Mouse (Mus musculus): ENCODE data around the gene Slc25a36. TPM values are rescaled to one million over a fixed set of nuclear protein-coding genes. Genes with fewer than 3 reads are reported as not detected.

Slc25a36 gene
- total RNA-seq, 2 experiments from 2014 or later = 49.8 to 57.5 TPM

- ATAC-seq (replicated peaks; ENCODE audit: poor library complexity, severe bottlenecking) = 0 out of 2 replicates have a peak, but pooled peaks have one; percentile 12
Measured at GRCm38 (mm10) chr9:97056541-97057338, 54.2 kb downstream of the Slc25a36 start.

DNA sequence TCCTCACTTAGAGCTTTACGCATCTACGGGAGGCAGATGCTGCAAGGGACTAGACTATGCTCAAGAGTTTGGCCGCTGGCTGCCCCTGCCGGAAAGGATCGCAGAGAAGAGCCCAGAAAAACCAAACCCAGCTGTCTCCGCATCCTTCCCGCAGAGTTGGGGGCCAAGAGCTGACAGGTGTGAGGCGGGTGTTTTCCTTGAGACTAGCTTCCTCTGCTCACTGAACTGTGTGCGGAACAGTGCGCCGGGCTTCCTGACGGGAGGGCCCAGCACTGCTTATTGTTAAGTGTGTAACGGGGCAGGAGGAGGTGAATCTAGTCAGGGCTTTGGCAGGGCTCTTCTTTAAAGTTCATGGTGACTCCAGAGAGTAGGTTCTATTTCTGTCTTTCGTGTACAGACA lies 55.1 kb downstream of the Slc25a36 start:
- ATAC-seq (replicated peaks; ENCODE audit: poor library complexity, severe bottlenecking) = no peak

DNA sequence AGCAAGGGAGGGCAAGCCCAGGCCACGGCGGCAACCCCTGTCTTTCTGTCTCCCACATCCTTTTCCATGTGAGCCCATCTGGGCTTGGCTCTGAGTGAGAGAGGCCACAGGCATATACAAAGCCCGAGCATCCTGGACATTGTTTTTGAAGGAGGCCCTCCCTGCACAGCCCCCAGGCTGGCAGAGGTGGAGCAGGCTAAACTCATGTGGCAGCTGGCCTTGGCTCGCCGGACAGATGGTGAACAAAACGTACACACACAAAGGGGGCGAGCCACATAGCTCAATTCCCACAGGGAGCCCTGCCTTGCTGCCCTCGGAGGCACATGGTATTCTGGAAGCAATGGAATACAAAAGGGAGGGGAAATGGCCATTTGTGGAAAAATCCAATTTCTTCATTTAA lies 59.8 kb downstream of the Slc25a36 start:
- ATAC-seq (replicated peaks; ENCODE audit: poor library complexity, severe bottlenecking) = no peak

- no peak for ATAC-seq (replicated peaks; ENCODE audit: poor library complexity, severe bottlenecking)
Measured at GRCm38 (mm10) chr9:97046240-97046639, 64.7 kb downstream of the Slc25a36 start.

DNA sequence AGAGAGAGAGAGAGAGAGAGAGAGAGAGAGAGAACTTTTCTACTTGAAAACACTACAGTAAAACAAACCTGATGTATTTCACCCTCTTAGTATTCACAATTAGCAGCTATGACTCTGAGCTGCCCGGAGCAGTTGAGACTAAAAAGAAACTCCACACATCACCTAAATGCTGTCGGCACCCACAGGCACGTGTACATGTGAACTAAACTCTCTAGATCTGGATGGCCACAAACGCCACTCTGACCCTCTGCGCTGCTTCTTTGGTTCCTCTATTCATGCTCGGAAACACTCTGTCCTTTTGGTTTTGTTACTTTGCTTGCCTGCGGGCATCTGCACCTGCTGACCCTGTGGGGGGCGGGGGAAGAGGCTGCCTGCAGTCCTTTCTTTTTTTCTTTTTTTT lies 69.3 kb downstream of the Slc25a36 start:
- ATAC-seq (replicated peaks; ENCODE audit: poor library complexity, severe bottlenecking) = peak; percentile 50

DNA sequence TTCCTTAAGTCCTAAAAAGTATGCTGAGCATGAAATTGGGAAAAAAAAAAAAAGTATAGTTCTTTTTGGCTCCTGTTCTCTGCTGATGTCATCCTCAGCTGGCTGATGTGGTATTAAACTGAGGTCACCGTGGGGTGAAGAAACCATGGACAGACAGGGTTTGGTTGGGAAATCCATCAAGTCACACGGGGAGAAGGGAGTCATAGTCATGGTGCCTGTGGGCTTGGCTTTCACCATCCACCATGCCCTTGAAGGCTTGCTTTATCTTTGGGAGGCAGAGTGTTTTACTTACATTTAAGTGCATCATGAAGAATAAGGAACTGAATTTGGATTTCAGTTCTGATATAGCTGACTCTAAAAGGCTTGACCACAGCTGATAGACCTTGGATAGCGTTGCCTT lies 72.9 kb downstream of the Slc25a36 start:
- ATAC-seq (replicated peaks; ENCODE audit: poor library complexity, severe bottlenecking) = peak; percentile 78

GRCm38 (mm10) chr9:97036656-97037055 lies 74.3 kb downstream of the Slc25a36 start:
- ATAC-seq (replicated peaks; ENCODE audit: poor library complexity, severe bottlenecking) = no peak

DNA sequence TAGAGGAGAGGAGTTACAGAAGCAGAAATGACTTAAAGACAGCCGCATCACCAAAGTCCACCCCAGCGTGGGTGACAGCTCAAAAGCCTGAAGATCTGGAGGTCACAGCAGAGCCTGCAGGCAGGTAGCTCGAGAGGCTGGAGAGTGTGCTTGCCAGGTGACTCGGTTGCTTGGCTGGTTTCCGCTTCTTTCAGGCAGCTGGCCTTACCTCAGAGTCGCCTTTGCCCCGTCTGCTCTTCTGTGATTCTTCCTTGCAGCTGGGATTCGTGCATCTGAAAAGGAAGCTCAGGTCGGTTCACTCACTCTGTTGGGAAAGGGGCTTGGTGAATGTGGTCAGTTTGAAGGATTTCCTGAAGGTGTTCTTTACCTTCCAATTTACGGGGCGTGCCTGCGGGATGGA lies 83.6 kb downstream of the Slc25a36 start:
- no peak for ATAC-seq (replicated peaks; ENCODE audit: poor library complexity, severe bottlenecking)

- ATAC-seq (replicated peaks; ENCODE audit: poor library complexity, severe bottlenecking) = no peak
Measured at GRCm38 (mm10) chr9:97026006-97026405, 85.0 kb downstream of the Slc25a36 start.

Other genes starting within 250 kb of the Slc25a36 start
- gene Pxylp1, start 218.5 kb downstream of the Slc25a36 start, total RNA-seq (2014; fragmentation: Nextera tagmentation) = 78.2 and 85.4 TPM in 2 replicates
- gene Pxylp1, start 218.5 kb downstream of the Slc25a36 start, total RNA-seq (2017) = 60.4 and 80.7 TPM in 2 replicates
- 3.1 and 3.9 TPM in 2 replicates for gene Spsb4, start 92.3 kb downstream of the Slc25a36 start, total RNA-seq (2014; fragmentation: Nextera tagmentation)
- gene Spsb4, start 92.3 kb downstream of the Slc25a36 start, total RNA-seq (2017) = 5.5 and 6.1 TPM in 2 replicates